Mouse (Mus musculus): ENCODE data around the gene Jag2. TPM values are rescaled to one million over a fixed set of nuclear protein-coding genes. Genes with fewer than 3 reads are reported as not detected.

Jag2 gene
- polyA plus RNA-seq, 2 experiments: 14.3 to 45.8 TPM

- H3K4me2 ChIP-seq (replicated peaks; ENCODE audit: low read depth, low read length, severe bottlenecking): no peak overlapping the region
- H3K9ac ChIP-seq (ENCODE audit: low read depth, low read length, severe bottlenecking): no peak overlapping the region
- no peaks in the 10 kb centered on the region for H3K27me3 ChIP-seq (ENCODE audit: control insufficient read depth, insufficient read depth, low read length)
- no peak overlapping the region for H3K27ac ChIP-seq (replicated peaks; ENCODE audit: low read depth, low read length)
- no peaks in the 10 kb centered on the region for H3K9me3 ChIP-seq (ENCODE audit: control insufficient read depth, low read length)
- no peak overlapping the region for H3K4me3 ChIP-seq (replicated peaks; ENCODE audit: low read length)
- TF ChIP-seq POLR2A (IDR thresholded peaks at IDR 0.05; ENCODE audit: borderline replicate concordance, extremely low read depth, insufficient read depth, insufficient read length): no peak
- H3K36me3 ChIP-seq (ENCODE audit: control insufficient read depth, insufficient read depth, low read length): no peaks in the 10 kb centered on the region
- 84% methylated on average over 12 of the region's 12 CpGs for WGBS
- no peak for ATAC-seq (ENCODE audit: low FRiP score, low read depth)
- no peaks in the 10 kb centered on the region for H3K4me1 ChIP-seq (ENCODE audit: control insufficient read depth, insufficient read depth, low read length)
- DNase-seq (ENCODE audit: low spot score): no peak
These were observed 8.1 kb downstream of the Jag2 start for GRCm38 (mm10) chr12:112921518-112921917.

GRCm38 (mm10) chr12:112917906-112918305 lies 11.7 kb downstream of the Jag2 start:
- Histone ChIP-seq H3K9ac (ENCODE audit: low read depth, low read length, severe bottlenecking) (no peak overlapping the region), H3K9me3 (ENCODE audit: control insufficient read depth, low read length) (no peaks in the 10 kb centered on the region), H3K4me3 (replicated peaks; ENCODE audit: low read length) (no peak overlapping the region), H3K4me1 (ENCODE audit: control insufficient read depth, insufficient read depth, low read length) (no peaks in the 10 kb centered on the region), H3K27ac (replicated peaks; ENCODE audit: low read depth, low read length) (no peak overlapping the region), H3K4me2 (replicated peaks; ENCODE audit: low read depth, low read length, severe bottlenecking) (no peak overlapping the region), H3K36me3 (ENCODE audit: control insufficient read depth, insufficient read depth, low read length) (no peaks in the 10 kb centered on the region), H3K27me3 (ENCODE audit: control insufficient read depth, insufficient read depth, low read length) (no peaks in the 10 kb centered on the region)
- ATAC-seq (ENCODE audit: low FRiP score, low read depth) (no peak), DNase-seq (ENCODE audit: low spot score) (no peak)
- WGBS: 41% methylated on average over 8 of the region's 8 CpGs
- TF ChIP-seq POLR2A (IDR thresholded peaks at IDR 0.05; ENCODE audit: borderline replicate concordance, extremely low read depth, insufficient read depth, insufficient read length): no peak

- Histone ChIP-seq H3K27ac (replicated peaks; ENCODE audit: low read depth, low read length) (no peak overlapping the region), H3K4me3 (replicated peaks; ENCODE audit: low read length) (no peak overlapping the region)
- no peak for ATAC-seq (ENCODE audit: low FRiP score, low read depth)
These were observed 12.1 kb downstream of the Jag2 start for GRCm38 (mm10) chr12:112917486-112917885.

GRCm38 (mm10) chr12:112916698-112917400 lies 12.7 kb downstream of the Jag2 start:
- WGBS: 80% methylated on average over 10 of the region's 16 CpGs

More at GRCm38 (mm10) chr12:112917486-112917885, 12.1 kb downstream of the Jag2 start:
- H3K36me3 ChIP-seq (ENCODE audit: control insufficient read depth, insufficient read depth, low read length): no peaks in the 10 kb centered on the region
- no peaks in the 10 kb centered on the region for H3K9me3 ChIP-seq (ENCODE audit: control insufficient read depth, low read length)
- no peaks in the 10 kb centered on the region for H3K27me3 ChIP-seq (ENCODE audit: control insufficient read depth, insufficient read depth, low read length)
- H3K4me1 ChIP-seq (ENCODE audit: control insufficient read depth, insufficient read depth, low read length): no peaks in the 10 kb centered on the region
- WGBS: 67% methylated on average over 11 of the region's 11 CpGs
- no peak overlapping the region for H3K4me2 ChIP-seq (replicated peaks; ENCODE audit: low read depth, low read length, severe bottlenecking)
- TF ChIP-seq POLR2A (IDR thresholded peaks at IDR 0.05; ENCODE audit: borderline replicate concordance, extremely low read depth, insufficient read depth, insufficient read length): no peak
- DNase-seq (ENCODE audit: low spot score): no peak
- H3K9ac ChIP-seq (ENCODE audit: low read depth, low read length, severe bottlenecking): no peak overlapping the region

GRCm38 (mm10) chr12:112915587-112915986 lies 14.0 kb downstream of the Jag2 start:
- TF ChIP-seq POLR2A (IDR thresholded peaks at IDR 0.05; ENCODE audit: borderline replicate concordance, extremely low read depth, insufficient read depth, insufficient read length): no peak
- Histone ChIP-seq H3K27me3 (ENCODE audit: control insufficient read depth, insufficient read depth, low read length) (no peaks in the 10 kb centered on the region), H3K9ac (ENCODE audit: low read depth, low read length, severe bottlenecking) (no peak overlapping the region), H3K36me3 (ENCODE audit: control insufficient read depth, insufficient read depth, low read length) (no peaks in the 10 kb centered on the region), H3K9me3 (ENCODE audit: control insufficient read depth, low read length) (no peaks in the 10 kb centered on the region), H3K4me3 (replicated peaks; ENCODE audit: low read length) (no peak overlapping the region), H3K4me1 (ENCODE audit: control insufficient read depth, insufficient read depth, low read length) (no peaks in the 10 kb centered on the region), H3K4me2 (replicated peaks; ENCODE audit: low read depth, low read length, severe bottlenecking) (no peak overlapping the region), H3K27ac (replicated peaks; ENCODE audit: low read depth, low read length) (no peak overlapping the region)
- ATAC-seq (ENCODE audit: low FRiP score, low read depth): no peak
- no peak for DNase-seq (ENCODE audit: low spot score)
- WGBS: 78% methylated on average over 13 of the region's 13 CpGs

More at GRCm38 (mm10) chr12:112916698-112917400, 12.7 kb downstream of the Jag2 start:
- Histone ChIP-seq H3K4me1 (ENCODE audit: control insufficient read depth, insufficient read depth, low read length) (no peaks in the 10 kb centered on the region), H3K9ac (ENCODE audit: low read depth, low read length, severe bottlenecking) (no peak overlapping the region), H3K27me3 (ENCODE audit: control insufficient read depth, insufficient read depth, low read length) (no peaks in the 10 kb centered on the region), H3K4me2 (replicated peaks; ENCODE audit: low read depth, low read length, severe bottlenecking) (no peak overlapping the region), H3K27ac (replicated peaks; ENCODE audit: low read depth, low read length) (no peak overlapping the region), H3K4me3 (replicated peaks; ENCODE audit: low read length) (no peak overlapping the region), H3K9me3 (ENCODE audit: control insufficient read depth, low read length) (no peaks in the 10 kb centered on the region), H3K36me3 (ENCODE audit: control insufficient read depth, insufficient read depth, low read length) (no peaks in the 10 kb centered on the region)
- TF ChIP-seq POLR2A (IDR thresholded peaks at IDR 0.05; ENCODE audit: borderline replicate concordance, extremely low read depth, insufficient read depth, insufficient read length): no peak
- ATAC-seq (ENCODE audit: low FRiP score, low read depth): peak; percentile 63
- no peak for DNase-seq (ENCODE audit: low spot score)

Data from limb, embryonic 14.5 days (tissue).